Mouse (Mus musculus): ENCODE data around the gene Cbl.
"Not testable (repeated sequence)": the region's sequence is repeated elsewhere in the genome, so short reads cannot be mapped to it uniquely, and the experiment has no call there.

Gene Cbl

GRCm38 (mm10) chr9:44130581-44131275 lies 103.1 kb downstream of the Cbl start:
- no peak for DNase-seq (ENCODE audit: low spot score in 2 of 2)

DNA sequence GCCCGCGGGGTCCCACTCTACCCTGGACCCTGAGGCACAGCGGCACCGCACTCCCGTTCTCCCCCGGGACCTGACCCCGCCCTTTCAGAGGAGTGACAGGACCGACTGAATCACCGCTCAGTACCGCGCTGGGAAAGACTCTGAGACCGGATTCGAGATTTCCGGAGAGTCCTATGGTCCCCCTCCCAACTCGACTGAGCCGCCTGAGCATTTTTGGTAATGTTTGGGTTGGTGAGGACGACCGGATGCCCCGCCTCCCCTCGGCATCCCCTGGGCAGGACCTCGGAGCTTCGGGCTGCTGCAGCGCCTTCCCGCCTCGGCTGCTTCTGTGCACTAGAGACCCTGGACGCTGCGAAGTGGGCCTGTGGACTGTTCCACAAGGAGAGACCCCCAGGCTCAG lies 103.8 kb downstream of the Cbl start:
- no peak for DNase-seq (ENCODE audit: low spot score in 2 of 2)

DNA sequence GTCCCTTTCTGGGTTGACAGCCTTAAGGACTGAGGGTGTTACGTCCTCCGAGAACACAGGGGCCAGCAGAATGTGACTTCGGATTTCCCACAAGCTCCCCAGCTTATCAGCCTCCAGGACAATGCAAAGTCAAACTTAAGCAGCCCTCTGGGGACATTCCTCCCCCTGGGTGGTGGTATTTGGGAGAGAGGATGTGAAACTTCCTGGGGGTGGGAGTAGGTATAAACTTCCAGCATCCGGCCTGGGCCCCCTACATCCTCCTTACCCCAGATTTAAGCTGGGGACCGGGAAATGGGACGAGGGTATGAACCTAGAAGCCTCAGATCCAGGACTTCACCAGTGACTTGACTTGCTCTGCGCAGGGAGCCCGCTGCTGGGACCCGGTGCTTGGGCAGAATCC lies 104.2 kb downstream of the Cbl start:
- no peak for DNase-seq (ENCODE audit: low spot score in 2 of 2)

DNA sequence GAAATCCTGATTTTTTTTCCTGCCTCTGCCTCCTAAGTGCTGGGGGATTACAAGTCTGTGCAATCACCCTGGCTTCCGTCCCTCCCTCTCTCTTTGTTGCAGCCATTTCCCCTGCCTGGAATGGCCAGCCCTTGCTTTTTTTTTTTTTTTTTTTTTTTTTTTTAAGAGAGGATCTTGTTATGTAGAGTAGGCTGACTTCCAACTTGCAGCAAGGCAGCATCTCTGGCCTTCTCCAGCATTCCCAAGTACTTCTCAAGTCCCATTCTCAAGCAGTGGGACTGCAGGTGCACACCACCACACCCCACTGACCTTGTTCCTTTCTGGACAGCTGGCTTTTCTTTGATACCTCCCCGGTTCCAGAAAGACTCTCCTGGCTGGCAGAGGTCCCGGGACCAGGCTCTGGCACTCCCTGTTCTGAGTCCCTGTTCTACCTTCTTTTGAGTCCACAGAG lies 106.5 kb downstream of the Cbl start:
- no peak for DNase-seq (ENCODE audit: low spot score in 2 of 2)

GRCm38 (mm10) chr9:44126746-44127145 lies 107.1 kb downstream of the Cbl start:
- no peak for DNase-seq (ENCODE audit: low spot score in 2 of 2)

DNA sequence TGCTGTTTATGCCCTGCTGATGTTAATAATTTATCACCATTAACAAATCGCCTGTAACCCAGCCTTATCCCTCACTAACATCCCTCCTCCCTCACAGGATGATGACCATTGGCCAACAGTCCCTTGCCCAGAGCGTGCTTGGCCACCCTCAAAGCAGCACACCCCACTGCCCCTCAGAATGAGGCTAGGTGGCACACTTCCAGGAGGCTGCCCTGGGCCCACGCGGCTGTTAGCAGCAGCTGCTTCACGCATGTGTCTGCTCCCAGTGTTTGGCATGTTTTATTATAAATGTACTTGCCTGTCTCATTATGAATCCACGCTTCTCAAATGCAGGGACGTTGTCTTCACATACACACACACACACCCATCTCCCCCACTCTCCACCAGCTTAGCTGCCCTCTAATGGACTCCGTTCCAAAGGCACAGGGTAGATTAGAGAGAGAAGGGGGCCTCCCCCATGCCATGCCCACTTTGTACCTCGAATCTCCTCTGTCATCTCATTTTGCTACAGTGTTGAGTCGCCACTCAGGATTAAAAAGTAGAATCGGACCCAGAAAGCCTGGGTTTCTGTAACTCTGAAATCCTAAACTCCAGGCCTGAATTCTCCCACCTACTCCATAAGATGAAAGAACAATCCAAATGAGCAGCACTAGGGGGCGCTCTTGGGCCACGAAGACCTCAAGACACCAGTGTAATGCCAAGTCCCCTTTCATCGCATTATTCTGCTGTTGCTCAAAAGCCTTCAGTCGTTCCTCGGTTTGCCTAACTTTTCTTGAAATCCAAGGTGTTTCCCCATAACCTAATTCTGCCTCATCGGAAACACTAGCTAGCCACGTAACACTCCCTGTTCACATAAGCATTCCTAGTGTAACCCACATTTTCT lies 108.1 kb downstream of the Cbl start:
- DNase-seq (ENCODE audit: low spot score in 2 of 2) = peak in 1 of 2 experiments; percentile 94

- no peak for DNase-seq (ENCODE audit: low spot score in 2 of 2)
These were observed 108.8 kb downstream of the Cbl start for GRCm38 (mm10) chr9:44125026-44125425.

- no peak for DNase-seq (ENCODE audit: low spot score in 2 of 2)
These were observed 109.5 kb downstream of the Cbl start for GRCm38 (mm10) chr9:44124317-44124716.

DNA sequence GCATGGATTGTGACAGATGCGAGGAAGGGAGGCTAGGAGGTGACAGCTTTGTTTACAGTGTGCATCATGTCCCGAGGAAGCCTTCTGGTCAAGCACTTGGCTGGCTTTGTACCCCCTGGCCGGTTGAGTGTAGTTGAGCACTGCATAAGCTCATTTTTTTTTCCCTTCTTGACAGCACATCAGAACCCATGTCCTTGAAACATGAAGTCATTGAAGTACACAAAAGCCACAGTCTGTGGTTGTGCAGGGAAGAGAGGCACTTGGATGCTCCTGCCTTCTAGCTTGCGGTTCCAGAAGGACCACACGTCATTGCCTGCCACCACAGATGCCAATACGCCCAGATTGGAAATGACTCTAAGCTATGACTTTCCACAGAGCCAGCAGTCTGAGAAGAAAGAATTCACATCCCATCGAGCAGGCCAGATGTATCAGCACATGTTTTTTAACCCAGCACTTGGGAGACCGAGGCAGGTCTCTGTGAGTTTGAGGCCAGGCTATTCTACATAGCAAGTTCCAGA lies 113.8 kb downstream of the Cbl start:
- no peak for DNase-seq (ENCODE audit: low spot score in 2 of 2)

DNA sequence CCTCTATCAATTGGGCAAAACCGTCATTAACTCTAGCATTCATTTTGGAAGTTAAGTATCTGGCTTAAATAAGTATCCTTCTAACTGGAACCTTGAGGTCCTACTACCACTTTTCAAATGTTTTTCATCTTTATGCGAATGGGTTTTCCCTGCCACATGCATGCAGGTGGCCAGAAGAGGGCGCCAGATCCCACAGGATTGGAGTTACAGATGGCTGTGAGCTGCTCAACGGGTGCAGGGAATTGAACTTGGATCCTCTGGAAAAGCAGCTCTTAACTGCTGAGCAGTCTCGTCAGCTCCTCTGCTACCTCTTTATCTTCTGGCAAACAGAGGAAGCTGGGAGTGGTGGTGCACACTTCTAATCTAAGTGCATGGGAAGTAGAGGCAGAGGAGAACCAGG lies 114.8 kb downstream of the Cbl start:
- no peak for DNase-seq (ENCODE audit: low spot score in 2 of 2)

GRCm38 (mm10) chr9:44116182-44116581 lies 117.7 kb downstream of the Cbl start:
- no peak for DNase-seq (ENCODE audit: low spot score in 2 of 2)

- DNase-seq (ENCODE audit: low spot score in 2 of 2) = no peak
These were observed 118.2 kb downstream of the Cbl start for GRCm38 (mm10) chr9:44115599-44115998.

- DNase-seq (ENCODE audit: low spot score in 2 of 2) = no peak
These were observed 119.4 kb downstream of the Cbl start for GRCm38 (mm10) chr9:44114453-44114852.

DNA sequence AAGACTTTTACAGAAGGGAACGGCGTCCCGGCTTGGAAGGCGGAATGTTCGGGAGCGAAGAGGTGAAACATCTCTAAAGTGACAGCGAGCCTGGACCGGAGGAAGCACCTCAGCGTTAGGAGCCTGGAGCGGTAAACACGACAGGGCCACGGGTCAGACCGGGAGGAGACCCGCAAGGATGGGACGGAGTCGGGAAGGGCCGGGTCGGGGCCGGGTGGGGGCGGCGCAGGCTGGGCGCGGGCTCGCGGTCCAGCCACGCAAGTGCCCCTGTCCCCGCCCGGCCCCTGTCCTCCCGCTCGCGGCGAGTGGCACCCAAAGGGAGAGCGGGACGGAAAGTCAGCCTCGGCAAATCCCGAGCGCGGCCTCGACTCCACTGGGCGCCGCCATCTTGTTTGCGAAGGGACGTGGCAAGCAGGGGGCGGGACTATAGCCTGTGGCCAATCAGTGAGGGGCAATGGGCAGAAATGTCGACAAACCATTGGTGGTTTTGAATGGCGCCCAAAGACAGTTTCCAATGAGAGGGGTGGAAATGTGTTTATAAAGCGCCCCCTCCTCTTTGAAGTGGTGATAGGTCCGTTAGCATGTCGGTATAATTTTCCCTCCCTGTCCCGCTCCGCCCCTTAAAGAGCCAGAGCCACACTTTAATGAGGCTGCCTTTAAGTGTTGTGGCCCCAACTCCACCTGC lies 120.6 kb downstream of the Cbl start, which contains the start of the genes Gm49380 and Rnf26:
Gene Gm49380, minus strand, starts transcription at position 396 of the 685 bp plus-strand sequence.
Gene Rnf26, minus strand, starts transcription at position 413 of the 685 bp plus-strand sequence.
- DNase-seq (ENCODE audit: low spot score in 2 of 2) = peak; percentile 95 to 98

- not testable (repeated sequence) for DNase-seq (ENCODE audit: low spot score in 2 of 2)
These were observed 121.9 kb downstream of the Cbl start for GRCm38 (mm10) chr9:44111909-44112308.

- peak in 1 of 2 experiments; percentile 87 for DNase-seq (ENCODE audit: low spot score in 2 of 2)
These were observed 124.3 kb downstream of the Cbl start for GRCm38 (mm10) chr9:44109360-44110095.

- no peak for DNase-seq (ENCODE audit: low spot score in 2 of 2)
These were observed 125.4 kb downstream of the Cbl start for GRCm38 (mm10) chr9:44108269-44109055.

DNA sequence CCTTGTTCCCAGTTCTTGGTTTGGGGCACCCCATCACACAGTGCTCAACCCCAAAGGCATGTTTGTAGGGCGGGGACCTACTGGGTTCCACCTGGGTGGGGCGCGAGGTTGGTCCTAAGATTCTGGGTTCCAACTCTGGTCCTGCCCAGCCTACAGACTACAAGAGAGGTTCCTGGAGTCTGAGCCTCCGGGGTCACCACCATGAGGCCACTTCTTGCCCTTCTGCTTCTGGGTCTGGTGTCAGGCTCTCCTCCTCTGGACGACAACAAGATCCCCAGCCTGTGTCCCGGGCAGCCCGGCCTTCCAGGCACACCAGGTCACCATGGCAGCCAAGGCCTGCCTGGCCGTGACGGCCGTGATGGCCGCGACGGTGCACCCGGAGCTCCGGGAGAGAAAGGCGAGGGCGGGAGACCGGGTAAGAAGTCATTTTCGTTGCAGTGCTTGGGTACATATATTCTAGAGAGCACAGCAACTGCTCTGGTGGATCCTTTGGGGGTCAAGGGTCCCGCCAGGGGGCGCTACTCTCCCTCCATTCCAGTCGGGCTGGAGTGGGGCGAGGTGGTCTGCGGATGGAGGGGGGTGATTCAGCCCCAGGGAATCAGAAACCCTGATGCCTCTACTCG lies 126.2 kb downstream of the Cbl start:
- DNase-seq (ENCODE audit: low spot score in 2 of 2) = no peak

GRCm38 (mm10) chr9:44107110-44107509 lies 126.7 kb downstream of the Cbl start, which contains the start of gene C1qtnf5:
TSS of gene C1qtnf5 (plus strand) at chr9:44107245.
- DNase-seq (ENCODE audit: low spot score in 2 of 2) = peak in 1 of 2 experiments; percentile 78

GRCm38 (mm10) chr9:44106596-44106995 lies 127.3 kb downstream of the Cbl start:
- no peak for DNase-seq (ENCODE audit: low spot score in 2 of 2)
